Mouse (Mus musculus): ENCODE data around the gene H2-DMb1. TPM values are rescaled to one million over a fixed set of nuclear protein-coding genes. Genes with fewer than 3 reads are reported as not detected.

Gene H2-DMb1
- polyA plus RNA-seq, 2 experiments, result 2.7 to 4.2 TPM

GRCm38 (mm10) chr17:34123111-34123510, 29.8 kb upstream of the H2-DMb1 start:
- ATAC-seq (ENCODE audit: low FRiP score, low read depth) (no peak), DNase-seq (ENCODE audit: low spot score) (no peak)
- Histone ChIP-seq H3K4me1 (ENCODE audit: control insufficient read depth, insufficient read depth, low read length) (peaks cover 9% of the 10 kb centered on the region; the same call in 1 of the 2 replicates), H3K27ac (replicated peaks; ENCODE audit: low read depth, low read length) (peak overlapping the region; percentile 100), H3K36me3 (ENCODE audit: control insufficient read depth, insufficient read depth, low read length) (peaks cover 10% of the 10 kb centered on the region), H3K9me3 (ENCODE audit: control insufficient read depth, low read length) (no peaks in the 10 kb centered on the region), H3K4me3 (replicated peaks; ENCODE audit: low read length) (peak overlapping the region; percentile 100), H3K9ac (ENCODE audit: low read depth, low read length, severe bottlenecking) (peak overlapping the region; percentile 97), H3K27me3 (ENCODE audit: control insufficient read depth, insufficient read depth, low read length) (no peaks in the 10 kb centered on the region), H3K4me2 (replicated peaks; ENCODE audit: low read depth, low read length, severe bottlenecking) (peak overlapping the region; percentile 97)
- TF ChIP-seq POLR2A (IDR thresholded peaks at IDR 0.05; ENCODE audit: borderline replicate concordance, extremely low read depth, insufficient read depth, insufficient read length), result no peak
- 2% methylated on average over 7 of the region's 7 CpGs for WGBS

GRCm38 (mm10) chr17:34123518-34123917, 29.4 kb upstream of the H2-DMb1 start:
- no peak for ATAC-seq (ENCODE audit: low FRiP score, low read depth)
- Histone ChIP-seq H3K9me3 (ENCODE audit: control insufficient read depth, low read length) (no peaks in the 10 kb centered on the region), H3K27me3 (ENCODE audit: control insufficient read depth, insufficient read depth, low read length) (no peaks in the 10 kb centered on the region), H3K27ac (replicated peaks; ENCODE audit: low read depth, low read length) (peak overlapping the region; percentile 100), H3K4me2 (replicated peaks; ENCODE audit: low read depth, low read length, severe bottlenecking) (peak overlapping the region; percentile 97), H3K4me1 (ENCODE audit: control insufficient read depth, insufficient read depth, low read length) (peaks cover 11% of the 10 kb centered on the region; the same call in 1 of the 2 replicates), H3K4me3 (replicated peaks; ENCODE audit: low read length) (peak overlapping the region; percentile 100), H3K9ac (ENCODE audit: low read depth, low read length, severe bottlenecking) (peak overlapping the region; percentile 97), H3K36me3 (ENCODE audit: control insufficient read depth, insufficient read depth, low read length) (peaks cover 6% of the 10 kb centered on the region)
- no peak for DNase-seq (ENCODE audit: low spot score)
- no peak for TF ChIP-seq POLR2A (IDR thresholded peaks at IDR 0.05; ENCODE audit: borderline replicate concordance, extremely low read depth, insufficient read depth, insufficient read length)
- 4% methylated on average over 2 of the region's 2 CpGs for WGBS

GRCm38 (mm10) chr17:34124649-34125048, 28.2 kb upstream of the H2-DMb1 start:
- DNase-seq (ENCODE audit: low spot score) (no peak), ATAC-seq (ENCODE audit: low FRiP score, low read depth) (no peak)
- Histone ChIP-seq H3K27ac (replicated peaks; ENCODE audit: low read depth, low read length) (no peak overlapping the region), H3K4me3 (replicated peaks; ENCODE audit: low read length) (no peak overlapping the region), H3K27me3 (ENCODE audit: control insufficient read depth, insufficient read depth, low read length) (no peaks in the 10 kb centered on the region), H3K9me3 (ENCODE audit: control insufficient read depth, low read length) (no peaks in the 10 kb centered on the region), H3K9ac (ENCODE audit: low read depth, low read length, severe bottlenecking) (no peak overlapping the region), H3K4me2 (replicated peaks; ENCODE audit: low read depth, low read length, severe bottlenecking) (no peak overlapping the region; the same call in 1 of the 2 replicates), H3K4me1 (ENCODE audit: control insufficient read depth, insufficient read depth, low read length) (peaks cover 19% of the 10 kb centered on the region), H3K36me3 (ENCODE audit: control insufficient read depth, insufficient read depth, low read length) (no peaks in the 10 kb centered on the region)
- 82% methylated on average over 6 of the region's 6 CpGs for WGBS
- TF ChIP-seq POLR2A (IDR thresholded peaks at IDR 0.05; ENCODE audit: borderline replicate concordance, extremely low read depth, insufficient read depth, insufficient read length), result no peak

DNA sequence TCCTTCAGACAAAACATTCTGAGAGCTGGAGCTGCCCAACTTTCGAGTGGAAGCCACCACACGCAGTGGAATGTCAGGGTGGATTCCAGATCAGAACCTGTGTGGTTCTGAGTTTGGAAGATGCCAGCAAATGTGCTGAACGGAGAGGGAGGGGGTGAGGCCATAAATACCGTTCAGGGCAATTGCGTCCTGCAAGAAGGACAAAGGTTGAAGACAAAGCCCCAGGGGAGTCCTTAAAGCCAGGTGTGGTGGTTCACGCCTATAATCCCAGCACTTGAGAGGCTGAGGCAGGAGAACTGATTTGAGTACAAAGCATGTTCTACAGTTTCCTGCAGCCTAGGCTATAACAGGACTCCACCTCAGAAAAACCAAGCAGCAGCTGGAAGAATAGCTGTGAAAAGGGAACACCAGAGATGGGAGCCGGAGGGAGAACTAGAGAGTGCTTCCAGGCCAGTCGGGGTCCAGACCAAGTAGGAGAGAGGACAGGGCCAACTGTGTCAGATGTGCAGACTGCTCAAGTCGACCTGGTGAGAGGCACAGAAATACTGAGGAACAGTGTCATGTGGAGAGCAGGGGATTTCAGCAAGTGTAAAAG, 25.9 kb upstream of the H2-DMb1 start:
- WGBS, result 38% methylated on average over 9 of the region's 9 CpGs
- Histone ChIP-seq H3K4me2 (replicated peaks; ENCODE audit: low read depth, low read length, severe bottlenecking) (no peak overlapping the region), H3K36me3 (ENCODE audit: control insufficient read depth, insufficient read depth, low read length) (no peaks in the 10 kb centered on the region), H3K27me3 (ENCODE audit: control insufficient read depth, insufficient read depth, low read length) (no peaks in the 10 kb centered on the region), H3K4me3 (replicated peaks; ENCODE audit: low read length) (no peak overlapping the region), H3K27ac (replicated peaks; ENCODE audit: low read depth, low read length) (no peak overlapping the region), H3K4me1 (ENCODE audit: control insufficient read depth, insufficient read depth, low read length) (peaks cover 19% of the 10 kb centered on the region), H3K9ac (ENCODE audit: low read depth, low read length, severe bottlenecking) (no peak overlapping the region), H3K9me3 (ENCODE audit: control insufficient read depth, low read length) (no peaks in the 10 kb centered on the region)
- no peak for TF ChIP-seq POLR2A (IDR thresholded peaks at IDR 0.05; ENCODE audit: borderline replicate concordance, extremely low read depth, insufficient read depth, insufficient read length)
- ATAC-seq (ENCODE audit: low FRiP score, low read depth), result no peak
- DNase-seq (ENCODE audit: low spot score), result no peak

DNA sequence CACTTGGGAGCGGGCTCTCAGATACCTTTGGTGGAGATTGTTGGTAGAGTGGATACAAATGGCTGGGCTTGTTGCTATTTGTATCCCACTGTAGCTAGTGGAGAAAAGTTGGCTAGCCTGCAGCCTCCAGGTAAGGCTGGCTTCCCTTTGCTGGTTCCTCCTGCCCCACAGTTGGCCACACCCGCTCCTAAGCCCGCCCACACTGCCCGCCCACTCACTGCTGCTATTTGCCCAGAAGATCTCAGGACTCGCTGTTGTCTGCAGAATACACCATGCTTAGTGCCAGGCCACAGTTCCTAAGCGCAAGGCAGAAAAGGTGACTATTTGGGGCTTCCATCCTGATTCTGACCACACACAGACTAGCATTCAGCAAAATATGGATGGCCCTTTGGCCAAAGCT, 25.4 kb upstream of the H2-DMb1 start:
- Histone ChIP-seq H3K27me3 (ENCODE audit: control insufficient read depth, insufficient read depth, low read length) (no peaks in the 10 kb centered on the region), H3K4me3 (replicated peaks; ENCODE audit: low read length) (no peak overlapping the region), H3K4me2 (replicated peaks; ENCODE audit: low read depth, low read length, severe bottlenecking) (no peak overlapping the region), H3K27ac (replicated peaks; ENCODE audit: low read depth, low read length) (no peak overlapping the region), H3K36me3 (ENCODE audit: control insufficient read depth, insufficient read depth, low read length) (no peaks in the 10 kb centered on the region), H3K9ac (ENCODE audit: low read depth, low read length, severe bottlenecking) (no peak overlapping the region), H3K4me1 (ENCODE audit: control insufficient read depth, insufficient read depth, low read length) (peaks cover 19% of the 10 kb centered on the region), H3K9me3 (ENCODE audit: control insufficient read depth, low read length) (no peaks in the 10 kb centered on the region)
- no peak for DNase-seq (ENCODE audit: low spot score)
- no peak for TF ChIP-seq POLR2A (IDR thresholded peaks at IDR 0.05; ENCODE audit: borderline replicate concordance, extremely low read depth, insufficient read depth, insufficient read length)
- WGBS, result 24% methylated on average over 6 of the region's 6 CpGs
- ATAC-seq (ENCODE audit: low FRiP score, low read depth), result no peak

All from limb, embryonic 14.5 days (tissue).